Mouse (Mus musculus) left cerebral cortex, adult 11 months (tissue): Measurements from ENCODE around the gene Gm5741.

ENCODE experiments used
- DNase-seq: peaks from one replicate; pipeline ENCODE4 v3.0.0; 2022; ENCODE audit warnings: low spot score

Gene Gm5741

GRCm38 (mm10) chr8:85027922-85028321, 39.9 kb downstream of the Gm5741 start:
- DNase-seq: no peak

- DNase-seq: no peak
Measured at GRCm38 (mm10) chr8:85027516-85027855, 40.3 kb downstream of the Gm5741 start.

GRCm38 (mm10) chr8:85026670-85027515, 40.9 kb downstream of the Gm5741 start, which contains the start of gene Trir:
TSS of gene Trir (plus strand) at chr8:85026823.
- peak; percentile 92 for DNase-seq

- DNase-seq: peak; percentile 89
Measured at GRCm38 (mm10) chr8:85025098-85025932, 42.5 kb downstream of the Gm5741 start, which contains the start of gene Asna1. TSS of gene Asna1 (minus strand) at chr8:85025281.

- no peak for DNase-seq
Measured at GRCm38 (mm10) chr8:85023846-85024245, 43.9 kb downstream of the Gm5741 start.

- DNase-seq: no peak
Measured at GRCm38 (mm10) chr8:85021514-85022055, 46.2 kb downstream of the Gm5741 start.
